Mouse (Mus musculus): Measurements from ENCODE around the gene Tmem82. TPM values are rescaled to one million over a fixed set of nuclear protein-coding genes. Genes with fewer than 3 reads are reported as not detected.
A peak's percentile ranks its signal among the peaks of the same experiment; 100 is the strongest.

Tmem82 gene
- polyA plus RNA-seq, 1 experiment from 2014 or later: 0.43 TPM

DNA sequence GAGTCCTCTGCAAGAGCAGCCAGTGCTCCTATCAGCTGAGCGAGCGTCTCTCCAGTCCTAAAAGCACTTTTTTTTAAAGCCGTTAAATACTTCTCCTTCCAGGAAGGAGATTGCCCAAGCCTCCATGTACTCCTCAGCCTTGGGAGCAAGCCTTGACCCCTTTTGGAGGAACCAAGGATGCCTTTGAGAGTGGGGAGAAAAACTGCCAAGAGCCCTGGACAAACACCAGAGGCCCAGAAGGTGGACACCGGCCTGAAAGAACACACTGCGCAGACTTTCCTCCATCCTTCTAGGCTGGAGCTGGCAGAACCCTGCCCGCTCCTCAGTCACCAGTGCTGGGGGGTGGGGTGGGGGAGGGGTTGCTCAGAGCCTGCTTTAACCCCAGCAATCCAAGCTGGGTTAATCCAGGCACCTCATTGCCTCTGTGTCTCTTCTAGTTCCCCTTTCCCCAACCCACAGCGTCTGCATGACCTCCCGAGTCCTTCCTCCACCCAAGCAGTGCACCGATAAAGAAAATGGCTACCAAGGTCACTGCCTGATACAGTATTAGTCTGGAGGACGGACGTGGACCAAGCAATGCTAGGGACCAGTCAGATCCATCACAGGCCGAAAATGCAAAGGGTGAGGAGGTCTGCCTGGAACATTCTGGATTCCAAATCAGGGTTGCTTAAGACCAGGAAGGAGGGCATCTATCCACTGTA, 37.6 kb upstream of the Tmem82 start:
- no peak overlapping the region for H3K27ac ChIP-seq (ENCODE audit: low read length)
- no peaks in the 10 kb centered on the region for H3K4me1 ChIP-seq (ENCODE audit: control insufficient read depth, insufficient read depth, low read length)
- no peaks in the 10 kb centered on the region for H3K27me3 ChIP-seq (ENCODE audit: control insufficient read depth, insufficient read depth, low read depth, low read length)
- no peaks in the 10 kb centered on the region; the same call in 1 of the 2 replicates for H3K36me3 ChIP-seq (ENCODE audit: control insufficient read depth, insufficient read depth, low read length)
- no peaks in the 10 kb centered on the region for H3K9me3 ChIP-seq (replicated peaks; ENCODE audit: control insufficient read depth, low read length, poor library complexity, severe bottlenecking)
- H3K4me3 ChIP-seq (ENCODE audit: low read depth, low read length): no peak overlapping the region
- no peak overlapping the region for H3K9ac ChIP-seq (ENCODE audit: low read depth, low read length)
- 90% methylated on average over 12 of the region's 12 CpGs for WGBS
- no peak for ATAC-seq
- H3K4me2 ChIP-seq (ENCODE audit: low read length): no peak overlapping the region

DNA sequence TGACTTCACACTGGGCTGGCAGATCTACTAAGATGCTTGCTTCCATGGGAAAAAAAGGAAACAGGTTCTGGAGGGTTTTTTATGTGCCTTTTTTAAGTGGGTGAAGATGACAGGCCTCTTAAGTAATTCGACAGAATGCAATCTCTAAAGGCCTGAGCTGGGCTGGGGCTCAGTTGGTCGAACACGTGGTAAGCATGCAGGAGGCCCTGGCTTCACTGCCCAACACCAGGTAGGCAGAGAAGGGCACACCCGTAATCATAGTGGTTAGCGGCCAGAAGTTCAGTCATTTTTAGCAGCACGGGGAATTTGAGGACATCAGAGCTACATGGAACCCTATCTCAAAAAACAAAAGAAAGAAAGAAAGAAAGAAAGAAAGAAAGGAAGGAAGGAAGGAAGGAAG, 36.1 kb upstream of the Tmem82 start:
- 94% methylated on average over 6 of the region's 6 CpGs for WGBS
- H3K9me3 ChIP-seq (replicated peaks; ENCODE audit: control insufficient read depth, low read length, poor library complexity, severe bottlenecking): no peaks in the 10 kb centered on the region

DNA sequence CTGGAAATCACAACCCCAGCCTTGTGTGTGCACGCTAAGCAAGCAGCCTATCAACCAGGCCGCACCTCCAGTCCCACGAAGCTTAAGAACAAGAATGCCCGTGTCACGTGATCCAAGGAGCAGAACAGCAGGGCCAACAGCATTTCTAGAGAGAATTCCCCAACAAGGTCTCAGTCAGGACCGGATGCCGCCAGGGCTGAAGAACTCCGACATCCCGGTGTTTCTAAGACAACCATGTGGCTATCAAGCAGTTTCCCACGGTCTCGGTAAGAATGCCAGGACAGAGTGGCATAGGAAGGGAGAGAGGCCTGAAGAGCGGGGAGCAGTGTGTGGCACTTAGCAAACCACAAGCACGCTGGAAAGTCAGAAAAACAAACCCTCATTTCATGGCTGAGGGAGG, 35.4 kb upstream of the Tmem82 start:
- no peak overlapping the region for H3K27ac ChIP-seq (ENCODE audit: low read length)
- ATAC-seq: no peak

More for the DNA sequence above, 36.1 kb upstream of the Tmem82 start:
- Histone ChIP-seq H3K27ac (ENCODE audit: low read length) (0 out of 2 replicates have a peak overlapping the region, but pooled peaks have one; percentile 33), H3K36me3 (ENCODE audit: control insufficient read depth, insufficient read depth, low read length) (no peaks in the 10 kb centered on the region; the same call in 1 of the 2 replicates), H3K4me3 (ENCODE audit: low read depth, low read length) (no peak overlapping the region), H3K4me1 (ENCODE audit: control insufficient read depth, insufficient read depth, low read length) (no peaks in the 10 kb centered on the region), H3K4me2 (ENCODE audit: low read length) (no peak overlapping the region), H3K9ac (ENCODE audit: low read depth, low read length) (no peak overlapping the region), H3K27me3 (ENCODE audit: control insufficient read depth, insufficient read depth, low read depth, low read length) (no peaks in the 10 kb centered on the region)
- no peak for ATAC-seq

DNA sequence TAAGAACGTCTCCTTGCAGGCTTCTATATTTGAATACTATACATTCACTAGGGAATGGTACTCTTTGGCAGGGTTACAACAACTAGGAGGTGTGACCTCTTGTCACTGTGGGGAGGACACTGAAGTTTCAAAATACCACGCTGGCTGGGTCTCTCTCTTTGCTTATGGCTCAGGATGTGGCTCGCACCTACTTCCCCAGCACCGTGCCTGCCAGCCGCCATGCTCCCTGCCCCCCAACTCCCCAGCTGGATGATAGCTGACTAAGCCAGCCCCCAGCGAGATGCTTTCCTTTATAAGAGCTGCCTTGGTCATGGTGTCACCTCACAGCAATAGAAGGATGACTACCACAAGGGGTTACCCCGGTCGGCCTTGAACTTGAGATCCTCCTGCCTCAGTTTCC, 34.6 kb upstream of the Tmem82 start:
- Histone ChIP-seq H3K27ac (ENCODE audit: low read length) (no peak overlapping the region; the same call in 1 of the 2 replicates), H3K27me3 (ENCODE audit: control insufficient read depth, insufficient read depth, low read depth, low read length) (no peaks in the 10 kb centered on the region), H3K9ac (ENCODE audit: low read depth, low read length) (no peak overlapping the region), H3K4me1 (ENCODE audit: control insufficient read depth, insufficient read depth, low read length) (no peaks in the 10 kb centered on the region), H3K9me3 (replicated peaks; ENCODE audit: control insufficient read depth, low read length, poor library complexity, severe bottlenecking) (no peaks in the 10 kb centered on the region), H3K4me2 (ENCODE audit: low read length) (no peak overlapping the region), H3K4me3 (ENCODE audit: low read depth, low read length) (no peak overlapping the region), H3K36me3 (ENCODE audit: control insufficient read depth, insufficient read depth, low read length) (no peaks in the 10 kb centered on the region; the same call in 1 of the 2 replicates)
- WGBS: 92% methylated on average over 8 of the region's 8 CpGs
- no peak for ATAC-seq

More for the DNA sequence above, 35.4 kb upstream of the Tmem82 start:
- no peaks in the 10 kb centered on the region for H3K27me3 ChIP-seq (ENCODE audit: control insufficient read depth, insufficient read depth, low read depth, low read length)
- H3K36me3 ChIP-seq (ENCODE audit: control insufficient read depth, insufficient read depth, low read length): no peaks in the 10 kb centered on the region; the same call in 1 of the 2 replicates
- no peak overlapping the region for H3K4me2 ChIP-seq (ENCODE audit: low read length)
- no peak overlapping the region for H3K4me3 ChIP-seq (ENCODE audit: low read depth, low read length)
- no peak overlapping the region for H3K9ac ChIP-seq (ENCODE audit: low read depth, low read length)
- WGBS: 90% methylated on average over 13 of the region's 13 CpGs
- H3K4me1 ChIP-seq (ENCODE audit: control insufficient read depth, insufficient read depth, low read length): no peaks in the 10 kb centered on the region
- H3K9me3 ChIP-seq (replicated peaks; ENCODE audit: control insufficient read depth, low read length, poor library complexity, severe bottlenecking): no peaks in the 10 kb centered on the region

DNA sequence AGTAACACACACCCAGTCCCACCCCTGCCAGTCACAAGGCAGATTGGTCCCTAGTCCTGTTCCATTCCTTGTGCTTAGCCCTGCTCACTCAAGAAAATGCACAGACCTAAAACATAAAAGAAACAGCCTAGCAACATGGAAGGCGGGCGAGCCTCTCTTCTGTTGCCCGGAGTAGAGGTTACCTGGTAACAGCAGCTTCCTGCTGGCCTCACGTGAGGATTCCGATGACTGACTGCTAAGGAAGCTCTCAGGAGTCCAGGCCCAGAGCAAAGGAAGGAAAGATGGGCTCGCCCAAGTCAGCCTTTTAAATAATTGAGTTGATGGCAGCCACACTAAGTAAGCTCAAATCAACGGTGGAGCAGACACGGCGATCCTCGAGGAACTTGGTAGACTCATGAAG, 33.5 kb upstream of the Tmem82 start:
- 85% methylated on average over 10 of the region's 10 CpGs for WGBS
- Histone ChIP-seq H3K27ac (ENCODE audit: low read length) (no peak overlapping the region), H3K27me3 (ENCODE audit: control insufficient read depth, insufficient read depth, low read depth, low read length) (no peaks in the 10 kb centered on the region), H3K9me3 (replicated peaks; ENCODE audit: control insufficient read depth, low read length, poor library complexity, severe bottlenecking) (no peaks in the 10 kb centered on the region), H3K4me1 (ENCODE audit: control insufficient read depth, insufficient read depth, low read length) (no peaks in the 10 kb centered on the region), H3K4me2 (ENCODE audit: low read length) (no peak overlapping the region), H3K4me3 (ENCODE audit: low read depth, low read length) (no peak overlapping the region), H3K9ac (ENCODE audit: low read depth, low read length) (no peak overlapping the region), H3K36me3 (ENCODE audit: control insufficient read depth, insufficient read depth, low read length) (no peaks in the 10 kb centered on the region; the same call in 1 of the 2 replicates)
- no peak for ATAC-seq

DNA sequence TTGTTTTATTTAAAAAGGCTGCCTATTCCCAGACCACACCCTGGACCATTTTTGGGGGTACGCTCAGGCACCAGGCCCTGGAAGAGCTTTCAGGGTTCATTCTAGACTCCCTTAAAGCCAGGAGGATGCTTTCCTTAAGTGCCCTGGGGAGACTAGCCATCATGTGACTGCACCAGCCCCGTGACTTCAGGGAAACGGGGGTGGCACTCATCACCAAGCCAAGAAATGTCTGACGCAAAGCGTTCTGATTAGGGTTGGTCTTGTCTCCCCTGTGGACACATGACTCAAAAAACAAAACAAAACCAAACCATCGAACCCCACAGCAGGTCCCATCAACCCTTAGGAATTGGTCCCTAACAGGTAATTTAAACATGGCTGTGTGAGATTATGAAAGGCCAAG, 32.9 kb upstream of the Tmem82 start:
- no peak overlapping the region for H3K4me2 ChIP-seq (ENCODE audit: low read length)
- no peaks in the 10 kb centered on the region for H3K27me3 ChIP-seq (ENCODE audit: control insufficient read depth, insufficient read depth, low read depth, low read length)
- no peak overlapping the region for H3K4me3 ChIP-seq (ENCODE audit: low read depth, low read length)
- H3K4me1 ChIP-seq (ENCODE audit: control insufficient read depth, insufficient read depth, low read length): no peaks in the 10 kb centered on the region
- WGBS: 76% methylated on average over 6 of the region's 6 CpGs
- no peak overlapping the region for H3K9ac ChIP-seq (ENCODE audit: low read depth, low read length)
- no peaks in the 10 kb centered on the region; the same call in 1 of the 2 replicates for H3K36me3 ChIP-seq (ENCODE audit: control insufficient read depth, insufficient read depth, low read length)
- no peaks in the 10 kb centered on the region for H3K9me3 ChIP-seq (replicated peaks; ENCODE audit: control insufficient read depth, low read length, poor library complexity, severe bottlenecking)
- no peak overlapping the region for H3K27ac ChIP-seq (ENCODE audit: low read length)
- ATAC-seq: no peak

DNA sequence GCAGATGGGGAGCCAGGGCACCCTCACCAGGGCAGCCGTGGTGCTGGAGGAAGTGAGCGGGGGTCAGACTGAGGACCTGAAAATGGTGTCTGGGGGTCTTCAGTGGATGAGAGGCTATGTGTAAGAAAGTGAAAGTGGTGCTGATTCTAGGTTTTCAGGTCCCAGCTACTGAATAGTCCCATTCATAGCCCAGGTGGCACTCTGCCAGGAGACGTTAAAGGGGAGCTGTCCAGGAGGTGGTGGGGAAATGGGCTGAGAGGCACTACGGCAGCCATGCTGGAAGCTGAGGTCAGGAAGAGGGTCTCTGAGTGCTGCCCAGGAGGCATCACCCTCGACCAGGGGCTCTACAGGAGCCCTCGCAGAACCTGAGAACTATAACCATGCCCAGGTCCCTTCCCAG, 30.8 kb upstream of the Tmem82 start:
- Histone ChIP-seq H3K27ac (ENCODE audit: low read length) (no peak overlapping the region), H3K4me2 (ENCODE audit: low read length) (no peak overlapping the region), H3K27me3 (ENCODE audit: control insufficient read depth, insufficient read depth, low read depth, low read length) (no peaks in the 10 kb centered on the region), H3K9ac (ENCODE audit: low read depth, low read length) (no peak overlapping the region), H3K9me3 (replicated peaks; ENCODE audit: control insufficient read depth, low read length, poor library complexity, severe bottlenecking) (no peaks in the 10 kb centered on the region), H3K4me3 (ENCODE audit: low read depth, low read length) (no peak overlapping the region), H3K36me3 (ENCODE audit: control insufficient read depth, insufficient read depth, low read length) (no peaks in the 10 kb centered on the region; the same call in 1 of the 2 replicates), H3K4me1 (ENCODE audit: control insufficient read depth, insufficient read depth, low read length) (no peaks in the 10 kb centered on the region)
- ATAC-seq: no peak
- WGBS: 77% methylated on average over 6 of the region's 6 CpGs

DNA sequence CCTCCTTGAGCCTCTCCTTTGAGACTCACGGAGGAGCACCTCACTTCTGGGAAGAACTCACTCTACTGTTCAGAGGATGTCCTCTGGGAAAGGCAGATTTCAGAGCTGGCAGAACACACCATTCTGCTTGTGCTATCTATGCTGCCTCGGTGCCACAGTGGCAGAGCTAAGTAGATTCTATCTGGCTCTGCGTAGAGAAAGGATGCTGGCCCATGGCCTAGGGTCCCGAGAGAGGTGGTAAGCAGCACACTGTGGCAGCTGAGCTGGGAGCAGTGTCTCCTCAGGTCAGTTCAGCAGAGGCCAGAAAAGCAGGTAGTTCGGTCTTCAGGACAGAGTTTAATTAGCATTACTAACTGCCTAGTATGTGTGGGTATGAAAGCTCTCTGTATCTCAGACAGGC, 29.8 kb upstream of the Tmem82 start:
- H3K9ac ChIP-seq (ENCODE audit: low read depth, low read length): no peak overlapping the region
- no peak overlapping the region for H3K4me3 ChIP-seq (ENCODE audit: low read depth, low read length)
- no peak overlapping the region for H3K27ac ChIP-seq (ENCODE audit: low read length)
- no peaks in the 10 kb centered on the region for H3K9me3 ChIP-seq (replicated peaks; ENCODE audit: control insufficient read depth, low read length, poor library complexity, severe bottlenecking)
- no peak overlapping the region for H3K4me2 ChIP-seq (ENCODE audit: low read length)
- no peaks in the 10 kb centered on the region for H3K36me3 ChIP-seq (ENCODE audit: control insufficient read depth, insufficient read depth, low read length)
- no peaks in the 10 kb centered on the region for H3K27me3 ChIP-seq (ENCODE audit: control insufficient read depth, insufficient read depth, low read depth, low read length)
- WGBS: 90% methylated on average over 5 of the region's 5 CpGs
- no peak for ATAC-seq
- 0 out of 2 replicates have a peak, but pooled peaks cover 6% of the 10 kb centered on the region for H3K4me1 ChIP-seq (ENCODE audit: control insufficient read depth, insufficient read depth, low read length)

DNA sequence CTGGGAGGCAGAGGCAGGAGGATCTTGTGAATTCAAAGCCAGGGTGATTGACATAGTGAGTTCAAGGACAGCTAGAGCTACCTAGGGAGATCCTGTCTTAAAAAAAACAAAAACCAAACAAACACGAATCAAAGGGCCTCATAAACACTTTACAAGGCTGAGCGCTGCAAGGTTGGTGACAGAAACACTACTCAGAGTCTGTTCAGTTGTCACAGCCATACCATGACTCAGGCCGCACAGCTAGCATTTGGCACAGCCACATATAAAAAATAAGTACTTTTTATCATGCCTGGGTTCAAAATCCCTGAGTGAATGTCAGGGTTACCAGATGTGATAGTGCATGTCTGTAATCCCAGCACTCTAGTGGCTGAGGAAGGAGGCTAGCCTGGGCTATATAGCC, 28.8 kb upstream of the Tmem82 start:
- Histone ChIP-seq H3K27ac (ENCODE audit: low read length) (no peak overlapping the region), H3K36me3 (ENCODE audit: control insufficient read depth, insufficient read depth, low read length) (no peaks in the 10 kb centered on the region), H3K27me3 (ENCODE audit: control insufficient read depth, insufficient read depth, low read depth, low read length) (no peaks in the 10 kb centered on the region), H3K4me1 (ENCODE audit: control insufficient read depth, insufficient read depth, low read length) (0 out of 2 replicates have a peak, but pooled peaks cover 7% of the 10 kb centered on the region), H3K4me2 (ENCODE audit: low read length) (no peak overlapping the region), H3K4me3 (ENCODE audit: low read depth, low read length) (no peak overlapping the region), H3K9ac (ENCODE audit: low read depth, low read length) (no peak overlapping the region), H3K9me3 (replicated peaks; ENCODE audit: control insufficient read depth, low read length, poor library complexity, severe bottlenecking) (no peaks in the 10 kb centered on the region)
- 94% methylated on average over 3 of the region's 3 CpGs for WGBS
- ATAC-seq: no peak
